Comparison of ENCODE assay signal across 15 mouse cellular contexts in the genomic region with DNA sequence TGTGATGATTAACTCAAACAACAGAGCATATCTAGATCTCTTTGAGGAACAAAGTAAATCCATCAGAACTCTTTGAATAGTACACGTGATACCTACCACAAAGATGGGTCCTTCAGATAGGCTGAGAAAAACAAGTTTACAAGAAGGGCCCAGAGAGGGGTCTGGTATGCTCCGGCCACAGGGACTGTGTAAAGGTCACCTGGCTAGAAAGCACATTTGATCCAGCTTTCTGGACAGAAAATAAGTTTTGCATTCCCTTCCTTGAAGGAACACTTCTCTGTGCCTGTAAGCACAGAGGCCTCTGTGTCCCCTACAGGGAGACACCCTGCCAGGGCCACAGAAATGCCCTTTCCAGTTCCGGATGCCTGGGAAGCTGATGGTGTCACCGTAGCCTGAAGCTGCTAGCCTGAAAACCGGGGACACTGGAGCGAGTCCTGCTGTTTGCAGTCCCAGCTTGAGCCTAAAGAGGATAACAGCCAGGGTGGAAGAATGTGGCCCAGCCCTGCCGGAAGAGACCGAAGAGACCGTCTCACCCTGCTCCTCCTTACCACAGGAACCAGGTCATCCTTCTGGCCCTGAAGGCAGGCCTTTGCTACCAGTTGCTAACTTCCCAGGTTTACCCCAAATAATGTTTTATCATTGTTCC. TPM values are rescaled to one million over a fixed set of nuclear protein-coding genes. Genes with fewer than 3 reads are reported as not detected.
A peak's percentile ranks its signal among the peaks of the same experiment; 100 is the strongest.
DNase-seq lines count a peak whose midpoint lies in the region; ATAC-seq and TF ChIP-seq lines count a peak whose summit lies in the region.
"Had no signal": no experiment of that assay in that cellular context is flagged by ENCODE, and none has a peak within 500 bp of the region (broad histone marks: within the 10 kb centered on the region; RNA-seq: fewer than 3 reads in every experiment).

No protein-coding gene starts in this region.

- no peaks in the 10 kb centered on the region for H3K27me3 ChIP-seq in midbrain, embryonic 11.5 days (ENCODE audit: control insufficient read depth, insufficient read depth, low read length)
- H3K27me3 ChIP-seq in midbrain, embryonic 15.5 days (replicated peaks) = no peaks in the 10 kb centered on the region
- no peaks in the 10 kb centered on the region for H3K27me3 ChIP-seq in intestine, embryonic 16.5 days (replicated peaks; ENCODE audit: control insufficient read depth, insufficient read depth, low read length)
- no peaks in the 10 kb centered on the region for H3K27me3 ChIP-seq in stomach, postnatal 0 days (ENCODE audit: control insufficient read depth, insufficient read depth, low read length)
- H3K27me3 ChIP-seq: forebrain, embryonic 13.5 days; limb, embryonic 15.5 days; midbrain, embryonic 12.5 days had no signal

- no peaks in the 10 kb centered on the region for H3K9me3 ChIP-seq in midbrain, embryonic 11.5 days (ENCODE audit: control insufficient read depth, low read length)
- H3K9me3 ChIP-seq in midbrain, embryonic 15.5 days = no peaks in the 10 kb centered on the region
- no peaks in the 10 kb centered on the region for H3K9me3 ChIP-seq in intestine, embryonic 16.5 days (ENCODE audit: control insufficient read depth, low read length)
- no peaks in the 10 kb centered on the region for H3K9me3 ChIP-seq in stomach, postnatal 0 days (ENCODE audit: control insufficient read depth, low read length)
- H3K9me3 ChIP-seq: forebrain, embryonic 13.5 days; limb, embryonic 15.5 days; midbrain, embryonic 12.5 days had no signal

- DNase-seq in kidney, adult 18-20 months = peak; percentile 42
- DNase-seq in kidney, postnatal 25 days = no peak
- peak; percentile 49 for DNase-seq in midbrain, embryonic 11.5 days (ENCODE audit: low spot score, missing footprints)
- no peak for DNase-seq in stomach, postnatal 0 days (ENCODE audit: low spot score)
- DNase-seq in T-cell, adult 2 months (ENCODE audit: low spot score) = no peak
- DNase-seq: adrenal gland, adult 8-10 months; cerebellum, adult 11-12 months; cerebellum, postnatal 36 days; layer of hippocampus, adult 9-11 months; lung, postnatal 4 days had no signal

- no peak overlapping the region for H3K9ac ChIP-seq in midbrain, embryonic 11.5 days (ENCODE audit: low read length)
- no peak overlapping the region for H3K9ac ChIP-seq in midbrain, embryonic 15.5 days
- peak overlapping the region; percentile 12; the same call in 1 of the 2 replicates for H3K9ac ChIP-seq in intestine, embryonic 16.5 days (ENCODE audit: low read depth, low read length)
- H3K9ac ChIP-seq in stomach, postnatal 0 days (ENCODE audit: low read length) = no peak overlapping the region
- H3K9ac ChIP-seq: forebrain, embryonic 13.5 days; limb, embryonic 15.5 days; midbrain, embryonic 12.5 days had no signal

- 57% methylated on average over 9 of the region's 9 CpGs for WGBS in midbrain, embryonic 11.5 days
- 54% methylated on average over 9 of the region's 9 CpGs for WGBS in midbrain, embryonic 15.5 days
- WGBS in intestine, embryonic 16.5 days = 54% methylated on average over 9 of the region's 9 CpGs
- WGBS in stomach, postnatal 0 days = 64% methylated on average over 9 of the region's 9 CpGs

- no peak overlapping the region for H3K4me3 ChIP-seq in midbrain, embryonic 11.5 days (ENCODE audit: low read depth, low read length)
- no peak overlapping the region for H3K4me3 ChIP-seq in midbrain, embryonic 15.5 days
- H3K4me3 ChIP-seq in intestine, embryonic 16.5 days (ENCODE audit: low read length) = no peak overlapping the region
- no peak overlapping the region for H3K4me3 ChIP-seq in stomach, postnatal 0 days (ENCODE audit: low read depth, low read length)
- H3K4me3 ChIP-seq: forebrain, embryonic 13.5 days; limb, embryonic 15.5 days; midbrain, embryonic 12.5 days had no signal

- TF ChIP-seq CTCF in stomach, postnatal 0 days (IDR thresholded peaks at IDR 0.05; ENCODE audit: low read depth) = no peak

- no peak for ATAC-seq in midbrain, embryonic 11.5 days (ENCODE audit: low FRiP score)
- ATAC-seq in midbrain, embryonic 15.5 days (replicated peaks) = no peak
- ATAC-seq in intestine, embryonic 16.5 days = no peak
- ATAC-seq in stomach, postnatal 0 days (ENCODE audit: low FRiP score, low TSS enrichment) = no peak
- ATAC-seq: forebrain, embryonic 13.5 days had no signal

- peaks cover 17% of the 10 kb centered on the region for H3K4me1 ChIP-seq in midbrain, embryonic 11.5 days (ENCODE audit: control insufficient read depth, insufficient read depth, low read length)
- peaks cover 20% of the 10 kb centered on the region for H3K4me1 ChIP-seq in midbrain, embryonic 15.5 days
- H3K4me1 ChIP-seq in intestine, embryonic 16.5 days (ENCODE audit: control insufficient read depth, insufficient read depth, low read length) = peaks cover 22% of the 10 kb centered on the region
- peaks cover 13% of the 10 kb centered on the region for H3K4me1 ChIP-seq in stomach, postnatal 0 days (replicated peaks; ENCODE audit: control insufficient read depth, insufficient read depth)

- H3K4me2 ChIP-seq in midbrain, embryonic 11.5 days = no peak overlapping the region
- H3K4me2 ChIP-seq in midbrain, embryonic 15.5 days = no peak overlapping the region
- H3K4me2 ChIP-seq in intestine, embryonic 16.5 days (ENCODE audit: low read depth, low read length) = no peak overlapping the region
- no peak overlapping the region for H3K4me2 ChIP-seq in stomach, postnatal 0 days (replicated peaks; ENCODE audit: low read depth)
- H3K4me2 ChIP-seq: forebrain, embryonic 13.5 days; limb, embryonic 15.5 days; midbrain, embryonic 12.5 days had no signal

- no peak for TF ChIP-seq EP300 in stomach, postnatal 0 days (optimal IDR thresholded peaks at IDR 0.05)

- no peaks in the 10 kb centered on the region for H3K36me3 ChIP-seq in midbrain, embryonic 11.5 days (ENCODE audit: control insufficient read depth, insufficient read depth, low read length)
- no peaks in the 10 kb centered on the region for H3K36me3 ChIP-seq in midbrain, embryonic 15.5 days (replicated peaks)
- no peaks in the 10 kb centered on the region for H3K36me3 ChIP-seq in intestine, embryonic 16.5 days (ENCODE audit: control insufficient read depth, insufficient read depth, low read length)
- H3K36me3 ChIP-seq in stomach, postnatal 0 days (ENCODE audit: control insufficient read depth, insufficient read depth, low read length) = no peaks in the 10 kb centered on the region
- H3K36me3 ChIP-seq: limb, embryonic 15.5 days; midbrain, embryonic 12.5 days had no signal

- H3K27ac ChIP-seq in midbrain, embryonic 11.5 days (ENCODE audit: low read depth, low read length) = no peak overlapping the region
- no peak overlapping the region for H3K27ac ChIP-seq in midbrain, embryonic 15.5 days
- no peak overlapping the region for H3K27ac ChIP-seq in intestine, embryonic 16.5 days (ENCODE audit: low read length)
- 0 out of 2 replicates have a peak overlapping the region, but pooled peaks have one; percentile 45 for H3K27ac ChIP-seq in stomach, postnatal 0 days (replicated peaks)
- H3K27ac ChIP-seq: forebrain, embryonic 13.5 days; limb, embryonic 15.5 days; midbrain, embryonic 12.5 days had no signal

RNA-seq across cellular contexts. Expression of a gene that starts 31.1 kb away (rescaled TPM):
- polyA plus RNA-seq in midbrain, embryonic 11.5 days (2014; fragmentation: Nextera tagmentation; extraction: Ambion mirVana) = 1.4 and 1.6 TPM in 2 replicates
- 3.4 and 3.7 TPM in 2 replicates for polyA plus RNA-seq in midbrain, embryonic 15.5 days (2015; fragmentation: Nextera tagmentation; extraction: Ambion mirVana)
- polyA plus RNA-seq in intestine, embryonic 16.5 days (2015; fragmentation: Nextera tagmentation; extraction: Ambion mirVana) = 3.9 and 4.2 TPM in 2 replicates
- polyA plus RNA-seq in stomach, postnatal 0 days (2015; fragmentation: Nextera tagmentation; extraction: Ambion mirVana) = 23.0 and 24.4 TPM in 2 replicates

RNA-seq across cellular contexts. Expression of a gene that starts 48.1 kb away (rescaled TPM):
- 156 and 161 TPM in 2 replicates for polyA plus RNA-seq in midbrain, embryonic 11.5 days (2014; fragmentation: Nextera tagmentation; extraction: Ambion mirVana)
- 122 TPM in 2 replicates for polyA plus RNA-seq in midbrain, embryonic 15.5 days (2015; fragmentation: Nextera tagmentation; extraction: Ambion mirVana)
- polyA plus RNA-seq in intestine, embryonic 16.5 days (2015; fragmentation: Nextera tagmentation; extraction: Ambion mirVana) = 283 and 299 TPM in 2 replicates
- 117 and 145 TPM in 2 replicates for polyA plus RNA-seq in stomach, postnatal 0 days (2015; fragmentation: Nextera tagmentation; extraction: Ambion mirVana)

Comparison
In these comparisons a context has a peak if more than half of its experiments do, and no peak if none do; other contexts are left out.
1. DNase-seq: peak in kidney, adult 18-20 months (single experiment) and midbrain, embryonic 11.5 days (single experiment); none in kidney, postnatal 25 days (0 of 2), stomach, postnatal 0 days (single experiment) and T-cell, adult 2 months (single experiment).